Mouse (Mus musculus) monocyte, adult 5-6 weeks (primary cell): ENCODE data around the gene Piezo1. TPM values are rescaled to one million over a fixed set of nuclear protein-coding genes. Genes with fewer than 3 reads are reported as not detected.

Experiments used
- ATAC-seq: fragments of 153-309, 156-312 bp; replicated peaks from 2 replicates; pipeline ENCODE4 v1.8.0; 2017; ENCODE audit warnings: mild to moderate bottlenecking; ENCODE audit not compliant: low TSS enrichment, insufficient number of reproducible peaks, severe bottlenecking, poor library complexity, low FRiP score
- total RNA-seq: library from RNA; stranded (forward); fragments of 200-1000, 200-491, 200-594 nt; gene quantifications from 3 replicates; pipeline ENCODE4 v1.2.3, GENCODE M21; 2017

Piezo1 gene
- total RNA-seq, 1 experiment from 2014 or later = 31.7 TPM

DNA sequence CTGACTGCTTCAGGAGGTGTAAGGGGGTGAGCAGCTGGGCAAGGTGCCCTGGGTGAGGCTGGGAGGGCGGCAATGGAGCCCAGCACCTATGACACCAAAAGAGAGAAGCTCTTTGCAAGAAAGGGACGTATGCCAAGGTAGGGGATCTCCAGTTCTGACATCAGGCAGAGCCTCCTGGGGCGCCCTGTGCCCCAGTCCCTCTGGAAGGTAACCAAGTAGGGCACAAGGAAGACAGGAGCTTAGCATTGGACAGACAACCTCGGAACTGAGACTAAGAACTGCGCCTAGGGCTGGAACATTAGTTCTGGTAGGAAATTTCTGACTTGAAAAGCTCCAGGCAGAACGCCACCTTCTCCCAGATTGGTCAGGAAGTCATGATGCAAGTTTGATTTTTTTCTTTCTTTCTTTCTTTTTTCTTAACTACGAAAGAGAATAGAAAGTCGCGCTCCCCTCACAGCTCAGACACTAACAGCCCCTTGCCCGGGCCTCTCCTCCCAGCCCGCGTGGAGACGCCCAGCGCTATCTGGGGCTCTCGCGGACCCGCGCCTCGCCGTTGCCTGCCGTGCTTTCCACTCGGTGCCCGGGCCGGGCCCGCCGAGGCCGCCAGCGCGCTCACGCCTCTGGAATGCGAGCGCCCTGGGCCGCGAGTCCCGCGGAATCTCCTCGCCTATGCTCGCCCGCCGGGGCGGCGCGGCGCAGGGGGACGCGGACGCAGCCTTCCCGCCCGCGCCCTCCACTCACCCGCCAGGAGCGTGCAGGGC, 715 bp downstream of the Piezo1 start:
- no peak for ATAC-seq

DNA sequence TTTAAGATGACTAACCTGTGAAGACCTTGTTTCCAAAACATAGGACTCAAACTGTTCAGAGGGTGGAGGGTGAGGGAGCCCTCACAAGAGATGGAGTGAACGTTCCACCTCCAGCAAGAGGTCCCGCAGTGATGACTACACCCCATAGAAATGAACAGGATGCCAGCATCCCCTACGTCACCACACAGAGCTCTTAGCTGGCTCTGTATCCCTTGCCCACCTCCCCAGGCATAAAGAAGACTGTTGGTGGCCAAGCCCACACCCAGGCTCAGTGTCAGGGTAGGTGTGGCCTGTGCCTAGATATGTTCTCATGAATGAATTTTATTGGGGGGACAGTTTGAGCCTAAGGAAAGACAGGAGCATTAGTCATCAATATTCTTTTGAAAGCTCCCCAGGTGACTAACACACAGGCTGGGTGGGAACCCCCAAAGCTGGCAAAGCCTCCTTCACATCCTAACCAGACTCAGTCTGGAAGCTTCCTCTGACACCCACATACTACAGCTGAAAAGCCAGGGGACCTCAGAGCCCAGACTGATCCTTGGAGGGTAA, 2.2 kb downstream of the Piezo1 start:
- no peak for ATAC-seq

DNA sequence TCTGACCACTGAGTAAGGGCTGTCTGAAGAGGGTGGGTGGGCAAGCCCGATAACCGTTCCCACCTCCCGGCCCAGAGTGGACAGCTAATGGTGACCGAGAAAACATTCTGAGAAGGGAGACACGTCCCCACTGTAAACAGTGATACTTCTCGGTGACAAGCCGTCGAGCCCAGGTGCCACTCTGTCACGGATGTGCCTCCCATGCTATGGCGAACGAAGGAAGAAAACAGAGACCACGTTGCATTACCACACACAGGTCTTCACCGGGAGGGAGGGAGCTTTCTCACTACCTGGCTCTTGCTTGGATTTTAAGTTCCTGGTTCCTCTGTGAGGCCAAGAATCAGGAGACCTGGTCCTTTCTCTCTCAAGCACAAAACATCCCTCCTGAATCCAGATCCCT, 2.8 kb downstream of the Piezo1 start:
- no peak for ATAC-seq

DNA sequence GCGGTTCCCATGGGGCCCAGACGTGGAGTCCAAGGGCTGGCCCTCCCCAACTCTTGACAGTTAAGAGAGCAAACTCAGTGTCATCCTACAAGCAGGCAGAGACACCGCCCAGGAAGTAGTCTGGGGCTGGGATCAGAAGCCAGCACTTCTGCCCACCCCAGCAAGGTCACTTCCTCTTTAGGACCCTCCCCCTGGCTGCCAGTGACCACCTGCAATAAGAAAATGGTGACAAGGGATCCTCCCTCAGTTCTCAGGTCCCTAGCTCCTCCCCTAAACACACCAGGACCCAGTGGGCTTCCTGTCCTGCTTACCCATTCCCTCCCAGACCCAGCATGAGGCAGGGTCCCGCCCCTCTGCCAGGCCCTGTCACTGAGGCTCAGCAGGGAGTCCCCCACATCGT, 3.3 kb downstream of the Piezo1 start:
- peak; percentile 84 for ATAC-seq

DNA sequence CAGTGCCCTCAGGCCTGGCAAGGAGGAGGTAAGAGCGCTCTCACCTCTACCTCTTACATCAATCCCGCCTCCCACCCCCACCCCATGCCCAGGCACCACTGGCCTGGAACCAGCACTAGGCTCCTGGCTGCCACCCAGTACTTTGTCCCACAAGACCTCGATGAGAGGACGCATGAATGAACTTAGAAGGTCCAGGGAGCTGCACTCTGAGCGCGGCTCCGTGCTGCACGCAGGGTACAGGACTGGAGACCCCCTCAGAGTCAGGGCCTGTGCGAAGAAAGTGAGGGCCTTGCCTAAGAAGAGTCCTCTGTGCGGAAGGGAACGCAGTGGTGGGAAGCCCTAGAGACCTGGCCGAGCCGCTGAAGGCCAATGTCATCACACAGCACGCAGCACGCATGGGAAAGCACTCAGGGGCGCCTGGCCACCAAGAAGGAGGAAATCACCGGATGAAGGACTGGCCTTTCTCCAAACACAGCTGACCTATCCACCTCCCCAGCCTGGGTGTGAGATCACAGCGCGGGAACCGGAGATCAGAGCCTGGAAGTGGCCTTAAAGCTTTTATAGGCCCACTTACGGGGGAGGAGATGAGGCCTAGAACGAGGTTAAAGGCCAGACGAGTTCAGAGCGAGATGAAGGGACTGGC, 4.2 kb downstream of the Piezo1 start:
- ATAC-seq = no peak

DNA sequence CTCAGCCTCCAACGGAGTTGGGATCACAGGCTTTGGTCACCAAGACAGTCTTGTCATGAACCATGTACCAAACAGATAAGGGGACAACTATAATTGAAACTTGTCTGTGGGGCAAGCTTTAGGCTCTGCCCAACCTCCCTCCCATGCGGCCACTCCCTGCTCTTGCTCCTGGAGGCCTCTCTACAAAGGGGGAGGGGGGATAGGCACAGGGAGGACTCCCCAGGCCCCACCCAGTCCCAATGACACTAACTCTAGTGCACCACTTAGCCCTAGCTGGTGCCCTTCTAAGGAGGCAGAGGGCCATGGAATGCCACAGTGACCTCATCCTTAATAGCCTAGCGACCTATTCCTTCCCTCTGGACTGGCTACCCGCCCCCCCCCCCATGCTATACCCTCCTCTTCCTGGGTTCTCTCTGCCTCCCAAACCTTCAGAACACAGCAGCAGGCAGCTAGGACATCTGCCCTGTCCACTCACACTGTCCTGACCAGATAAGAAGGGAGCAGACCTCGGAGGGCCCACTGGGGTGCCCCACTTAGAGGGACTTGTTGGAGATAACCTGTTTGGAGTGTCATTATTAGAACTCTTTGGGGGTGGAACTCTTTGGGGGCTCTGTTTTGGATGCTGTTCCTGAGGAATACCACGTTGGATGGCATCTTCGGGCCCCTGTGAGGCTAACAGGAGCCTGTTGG, 4.9 kb downstream of the Piezo1 start:
- no peak for ATAC-seq

DNA sequence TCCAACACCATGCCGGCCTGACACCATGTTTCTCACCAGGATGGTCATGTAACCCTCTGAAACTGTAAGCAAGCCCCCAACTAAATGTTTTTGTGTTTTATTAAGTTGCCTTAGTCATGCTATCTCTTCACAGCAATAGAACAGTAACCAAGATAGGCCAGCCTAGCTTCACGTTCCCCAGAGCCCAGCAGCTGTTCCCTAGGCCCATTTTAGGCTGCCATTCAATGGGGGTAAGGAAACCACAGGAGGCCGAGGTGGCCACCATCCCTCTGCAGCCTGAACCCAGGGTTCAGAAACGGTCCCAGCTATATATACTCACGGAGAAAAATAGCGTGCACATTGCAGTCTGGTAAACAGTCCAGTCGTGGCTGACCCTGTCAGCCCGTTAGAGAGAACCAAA, 7.0 kb downstream of the Piezo1 start:
- ATAC-seq = no peak

DNA sequence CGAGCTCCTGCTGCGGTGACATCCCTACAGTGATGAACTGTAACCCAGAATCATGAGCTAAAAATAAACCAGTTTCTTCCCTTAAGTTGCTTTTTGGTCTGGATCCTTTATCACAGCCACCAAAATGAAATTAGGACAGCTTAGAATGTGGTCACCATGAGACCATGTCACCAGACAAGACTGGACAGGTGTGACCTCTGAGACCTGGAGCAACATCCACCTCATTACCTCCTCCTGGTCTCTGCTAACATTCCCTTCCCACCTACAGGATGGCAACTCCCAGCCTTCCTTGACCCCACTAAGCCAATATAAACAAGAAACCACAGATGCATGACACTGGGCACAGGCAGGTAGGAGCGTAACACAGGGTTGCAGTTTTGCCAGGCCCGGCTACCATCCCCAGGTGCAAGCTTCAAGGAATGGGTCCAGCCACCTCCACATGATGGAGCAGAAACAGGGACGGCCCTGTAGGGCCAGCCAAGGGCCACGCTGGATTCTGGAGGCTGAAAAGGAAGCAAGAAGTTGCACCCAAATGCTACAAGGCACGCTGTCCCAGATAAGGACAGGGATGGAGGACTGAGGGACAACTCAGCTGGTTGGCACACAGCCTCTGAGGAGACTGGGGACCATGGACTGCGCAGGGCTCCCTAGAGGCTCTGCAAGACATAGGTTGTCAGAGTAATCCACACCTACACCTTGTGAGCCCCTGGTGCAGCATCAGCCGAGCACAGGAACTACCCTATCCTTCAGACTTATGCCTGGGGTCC, 12.6 kb downstream of the Piezo1 start:
- no peak for ATAC-seq

DNA sequence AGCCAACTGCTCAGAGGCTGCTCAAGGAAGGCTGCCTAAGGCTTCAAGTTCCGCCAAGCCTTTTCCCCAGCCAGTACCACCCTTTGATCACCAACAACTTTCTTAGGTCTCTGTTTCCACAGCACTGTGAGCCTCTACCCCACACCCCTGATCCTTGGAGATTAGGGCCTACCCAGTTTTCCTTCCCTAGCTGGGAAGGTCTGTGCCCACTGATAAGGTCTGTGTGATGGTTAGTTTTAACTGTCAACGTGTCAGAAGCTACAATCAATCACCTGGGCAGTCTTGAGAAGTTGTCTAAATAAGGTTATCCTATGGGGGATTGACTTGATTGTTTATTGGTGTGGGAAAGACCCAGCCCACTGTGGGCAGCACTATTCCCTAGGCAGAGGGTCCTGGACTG, 13.3 kb downstream of the Piezo1 start:
- no peak for ATAC-seq

DNA sequence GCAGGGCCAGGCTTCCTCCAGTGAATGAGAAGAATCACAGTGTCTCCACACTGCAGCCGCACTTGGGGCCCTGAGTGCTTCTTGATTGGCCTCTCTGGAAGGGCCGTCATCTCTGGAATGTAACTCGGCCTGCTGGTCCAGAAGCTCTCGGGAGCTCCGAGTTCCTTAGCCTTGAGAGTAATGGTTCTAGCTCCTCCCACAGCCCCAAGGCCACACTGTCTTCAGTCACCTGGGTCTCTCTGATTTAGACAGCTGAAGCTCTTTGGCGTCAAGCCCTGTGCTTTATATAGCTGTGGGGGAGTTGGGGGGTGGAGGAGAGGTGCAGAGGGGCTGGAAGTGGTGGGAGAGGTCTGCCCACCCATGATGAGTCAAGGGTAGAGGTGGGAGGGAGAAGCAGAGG, 14.1 kb downstream of the Piezo1 start:
- no peak for ATAC-seq

DNA sequence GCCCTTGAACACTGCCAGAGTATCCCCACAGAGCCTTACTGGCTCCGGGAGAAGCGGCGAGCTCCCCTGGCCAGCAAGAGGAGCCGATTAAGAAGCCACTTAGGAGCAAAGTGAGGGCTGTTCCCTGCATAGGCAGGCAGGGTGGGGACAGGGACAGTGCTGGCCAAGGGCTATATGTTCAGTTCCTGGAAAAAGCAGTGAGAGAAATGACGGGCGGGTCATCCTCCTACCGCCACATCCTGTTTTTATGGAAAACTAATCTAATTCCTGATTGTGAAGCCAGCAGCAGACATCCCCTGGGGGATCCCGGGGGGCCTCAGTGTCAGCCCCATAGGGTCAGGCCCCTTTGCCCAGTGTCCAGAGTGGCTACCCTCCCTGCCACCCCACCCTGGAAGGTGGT, 19.8 kb downstream of the Piezo1 start:
- ATAC-seq = no peak

DNA sequence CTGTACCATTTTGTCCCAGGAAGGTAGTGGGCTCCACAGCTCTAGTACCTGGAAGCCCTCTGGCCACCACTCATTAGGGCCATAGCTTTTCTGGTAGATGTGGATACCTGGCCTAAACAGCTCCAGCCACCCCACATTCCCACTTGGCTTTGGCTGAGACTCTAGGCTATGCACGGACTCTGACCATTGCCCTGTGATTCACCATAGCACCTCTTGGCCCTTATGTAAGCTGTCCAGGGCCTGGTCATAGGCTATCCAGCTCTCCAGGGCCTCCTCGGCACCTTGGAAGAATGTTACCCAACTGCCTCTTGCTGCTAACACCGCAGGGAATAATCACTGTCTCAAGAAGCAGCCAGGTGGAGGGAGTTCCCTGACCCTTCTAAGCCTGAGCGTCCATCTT, 22.0 kb downstream of the Piezo1 start:
- no peak for ATAC-seq

DNA sequence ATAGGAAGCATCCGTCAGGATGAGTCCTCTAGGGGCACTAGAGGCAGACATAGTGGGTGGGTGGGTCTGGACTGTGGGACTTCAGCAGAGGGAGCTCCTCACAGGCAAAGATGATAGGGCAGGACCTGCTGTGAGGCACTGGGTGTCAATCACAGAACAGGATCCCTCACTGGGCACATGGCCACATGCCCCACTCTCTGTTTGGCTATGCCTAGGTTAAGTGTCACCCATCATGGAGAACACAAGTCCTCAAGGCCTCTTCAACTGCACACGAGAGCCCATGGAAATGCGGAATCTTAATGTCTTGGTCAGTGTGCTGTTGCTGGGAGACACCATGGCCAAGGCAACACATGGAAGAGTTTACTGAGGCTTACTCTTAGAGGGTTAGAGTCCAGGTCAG, 23.2 kb downstream of the Piezo1 start:
- no peak for ATAC-seq

DNA sequence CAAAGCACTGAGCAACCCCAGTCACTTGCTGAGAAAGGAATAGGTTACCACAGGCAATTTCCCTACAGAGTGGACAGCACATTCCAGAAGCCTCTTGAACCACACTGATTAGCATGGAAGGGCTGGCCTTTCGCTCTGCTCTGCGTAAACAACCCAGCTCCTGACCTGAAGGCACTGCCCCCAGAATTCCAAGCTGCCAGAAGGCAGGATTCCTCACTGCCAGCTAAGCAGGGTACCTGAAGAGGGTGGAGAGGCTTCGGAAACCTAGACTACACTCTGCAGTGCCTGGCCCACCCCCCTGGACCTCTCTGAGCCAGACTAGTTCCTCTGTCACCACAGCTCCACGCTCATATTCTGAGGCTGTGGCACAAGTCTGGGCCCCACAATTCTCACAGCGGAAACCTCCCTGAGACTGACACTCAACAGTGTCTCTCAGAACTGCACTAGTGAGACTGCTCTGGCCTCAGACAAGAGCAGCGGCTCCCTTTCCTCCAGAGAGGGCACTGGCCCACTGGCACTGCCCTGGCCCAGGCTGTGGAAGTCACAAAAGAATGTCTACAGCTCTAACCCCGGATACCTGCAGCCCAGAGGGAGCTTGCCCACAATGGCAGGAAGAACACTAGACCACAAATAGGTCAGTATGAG, 24.5 kb downstream of the Piezo1 start:
- ATAC-seq = no peak

DNA sequence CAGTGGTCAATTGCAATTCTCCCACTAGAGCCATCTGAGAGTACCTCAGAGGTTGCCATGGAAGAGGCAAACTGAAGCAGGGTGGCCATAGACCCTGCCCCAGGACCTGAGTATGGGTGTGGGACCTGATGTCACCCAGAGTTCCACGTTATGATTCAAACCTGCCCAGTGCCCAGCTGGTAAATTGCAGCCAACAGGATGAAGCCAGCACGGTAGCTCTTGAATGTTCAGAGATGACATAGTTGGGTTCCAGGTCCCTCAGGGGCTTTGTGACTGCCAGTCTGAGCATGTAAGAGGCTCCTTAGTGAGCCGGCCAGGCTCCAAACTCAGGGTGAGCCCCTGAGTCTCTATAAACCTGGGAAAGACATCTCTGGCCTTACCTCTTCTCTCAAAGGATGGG, 25.0 kb downstream of the Piezo1 start:
- no peak for ATAC-seq

DNA sequence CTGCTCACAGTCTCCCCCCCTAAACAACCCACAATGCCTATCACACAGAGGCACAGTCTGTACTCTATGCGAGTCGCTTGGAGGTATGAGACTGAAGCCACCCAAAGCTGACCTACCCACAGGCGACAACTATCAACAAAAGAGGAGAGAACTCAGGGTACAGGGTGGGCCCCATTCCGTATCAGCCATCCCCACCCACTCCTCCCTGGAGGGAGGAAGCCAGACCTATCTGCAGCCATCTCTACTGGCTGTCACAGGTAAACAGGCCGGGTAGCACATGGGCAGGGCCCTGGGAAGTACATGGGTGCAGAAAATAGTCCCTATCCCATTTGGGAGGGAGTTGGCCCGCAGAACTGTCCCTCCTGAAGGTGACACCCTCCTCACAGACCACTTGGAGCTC, 26.1 kb downstream of the Piezo1 start:
- ATAC-seq = no peak

DNA sequence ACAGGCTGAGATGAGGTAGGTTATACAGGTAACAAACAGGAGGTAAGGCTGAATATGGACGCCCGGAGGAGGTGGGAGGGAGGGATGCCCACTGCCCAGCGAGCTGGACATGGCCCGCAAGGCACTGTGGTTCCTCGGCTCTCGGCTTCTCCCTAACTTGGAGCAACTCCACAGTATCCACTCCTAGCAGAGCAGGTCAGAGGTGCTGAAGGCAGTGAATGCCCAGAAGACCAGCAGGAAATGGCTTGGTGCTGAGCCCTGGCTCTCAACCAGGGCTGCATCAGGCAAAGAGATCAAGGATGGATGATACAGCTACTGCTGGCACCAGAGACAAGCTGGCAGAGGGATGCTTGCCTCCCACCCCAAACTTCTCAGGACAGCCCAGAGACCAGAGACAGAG, 26.6 kb downstream of the Piezo1 start:
- no peak for ATAC-seq

DNA sequence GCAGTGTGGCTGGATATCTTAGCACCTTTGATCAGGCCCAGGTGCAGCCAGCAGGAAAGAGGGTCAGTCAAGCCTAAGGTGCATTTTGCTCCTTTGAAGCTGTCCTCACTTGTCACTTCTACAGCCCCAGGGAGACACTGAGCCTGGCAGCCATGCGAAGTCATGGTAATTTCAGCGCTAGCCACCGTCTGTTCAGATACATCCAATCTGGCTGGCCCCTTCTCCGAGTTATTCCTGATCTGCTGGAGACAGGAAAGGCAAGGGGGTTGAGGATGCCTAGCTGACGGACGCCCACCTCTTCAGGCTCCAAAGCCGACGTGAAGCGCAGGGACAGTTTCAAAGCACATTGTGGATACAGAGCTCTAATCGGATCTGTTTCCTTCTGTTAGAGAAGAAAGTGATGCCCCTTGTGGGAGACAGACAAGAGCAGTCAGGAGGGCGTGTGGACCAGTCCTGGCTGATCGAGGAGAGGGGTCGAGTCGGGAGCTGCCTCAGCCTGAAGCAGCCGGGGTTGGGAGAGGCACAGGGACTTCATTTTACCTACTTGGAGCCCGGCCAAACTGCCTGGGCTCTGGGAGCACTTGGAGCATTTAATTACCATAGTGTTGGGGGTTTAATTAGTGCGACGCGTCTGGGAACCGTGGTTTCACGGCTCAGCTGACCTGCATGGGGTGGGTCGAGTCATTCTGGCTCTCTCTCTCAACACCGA, 27.3 kb downstream of the Piezo1 start:
- no peak for ATAC-seq
